Mouse (Mus musculus): Measurements from ENCODE around the gene Slc39a7. TPM values are rescaled to one million over a fixed set of nuclear protein-coding genes. Genes with fewer than 3 reads are reported as not detected.

Gene Slc39a7
- total RNA-seq, 2 experiments from 2014 or later = 90.7 to 105 TPM

GRCm38 (mm10) chr17:34032174-34032632, 721 bp upstream of the Slc39a7 start:
- peak in 1 of 2 experiments; percentile 74 for DNase-seq (ENCODE audit: low spot score in 2 of 2)

- no peak for DNase-seq (ENCODE audit: low spot score in 2 of 2)
These were observed 588 bp downstream of the Slc39a7 start for GRCm38 (mm10) chr17:34030861-34031326.

- no peak for DNase-seq (ENCODE audit: low spot score in 2 of 2)
These were observed 1.4 kb downstream of the Slc39a7 start for GRCm38 (mm10) chr17:34029890-34030595.

- no peak for DNase-seq (ENCODE audit: low spot score in 2 of 2)
These were observed 2.2 kb downstream of the Slc39a7 start for GRCm38 (mm10) chr17:34029150-34029889.

GRCm38 (mm10) chr17:34028501-34029149, 2.9 kb downstream of the Slc39a7 start:
- no peak for DNase-seq (ENCODE audit: low spot score in 2 of 2)

- peak; percentile 89 to 96 for DNase-seq (ENCODE audit: low spot score in 2 of 2)
These were observed 3.7 kb downstream of the Slc39a7 start, which contains the start of gene H2-Ke6 for GRCm38 (mm10) chr17:34027656-34028223. Gene H2-Ke6, minus strand, starts transcription at chr17:34028060.

- DNase-seq (ENCODE audit: low spot score in 2 of 2) = no peak
These were observed 4.4 kb downstream of the Slc39a7 start for GRCm38 (mm10) chr17:34026917-34027655.

- DNase-seq (ENCODE audit: low spot score in 2 of 2) = no peak
These were observed 5.3 kb downstream of the Slc39a7 start for GRCm38 (mm10) chr17:34026221-34026620.

- no peak for DNase-seq (ENCODE audit: low spot score in 2 of 2)
These were observed 5.7 kb downstream of the Slc39a7 start for GRCm38 (mm10) chr17:34025756-34026151.

- no peak for DNase-seq (ENCODE audit: low spot score in 2 of 2)
These were observed 6.4 kb downstream of the Slc39a7 start for GRCm38 (mm10) chr17:34024861-34025755.

GRCm38 (mm10) chr17:34024317-34024821, 7.1 kb downstream of the Slc39a7 start, which contains the start of gene Ring1:
Gene Ring1, minus strand, starts transcription at chr17:34024680.
- peak; percentile 90 to 91 for DNase-seq (ENCODE audit: low spot score in 2 of 2)

GRCm38 (mm10) chr17:34023678-34024077, 7.8 kb downstream of the Slc39a7 start:
- no peak for DNase-seq (ENCODE audit: low spot score in 2 of 2)

- DNase-seq (ENCODE audit: low spot score in 2 of 2) = no peak
These were observed 8.5 kb downstream of the Slc39a7 start for GRCm38 (mm10) chr17:34022987-34023386.

- DNase-seq (ENCODE audit: low spot score in 2 of 2) = no peak
These were observed 9.1 kb downstream of the Slc39a7 start for GRCm38 (mm10) chr17:34022414-34022783.

- no peak for DNase-seq (ENCODE audit: low spot score in 2 of 2)
These were observed 9.7 kb downstream of the Slc39a7 start for GRCm38 (mm10) chr17:34021539-34022413.

- DNase-seq (ENCODE audit: low spot score in 2 of 2) = no peak
These were observed 18.0 kb downstream of the Slc39a7 start for GRCm38 (mm10) chr17:34013436-34013835.

- DNase-seq (ENCODE audit: low spot score in 2 of 2) = no peak
These were observed 21.3 kb downstream of the Slc39a7 start for GRCm38 (mm10) chr17:34010156-34010555.

- no peak for DNase-seq (ENCODE audit: low spot score in 2 of 2)
These were observed 24.9 kb downstream of the Slc39a7 start for GRCm38 (mm10) chr17:34006570-34006969.
